Mouse (Mus musculus) hindbrain, embryonic 13.5 days (tissue): Measurements from ENCODE around the gene Acp4. TPM values are rescaled to one million over a fixed set of nuclear protein-coding genes. Genes with fewer than 3 reads are reported as not detected.
"Not testable (repeated sequence)": the region's sequence is repeated elsewhere in the genome, so short reads cannot be mapped to it uniquely, and the experiment has no call there.

Experiments
- ATAC-seq: fragments of 200-750 bp; cut with Nextera tagmentation; 2 replicates; pipeline ENCODE4 v1.8.0; 2017; ENCODE audit warnings: moderate TSS enrichment; ENCODE audit not compliant: low FRiP score
- H3K27ac ChIP-seq: fragments of 300-500 bp; sonication (generic); 2 replicates; pipeline ENCODE4 v1.5.1; 2015; ENCODE audit warnings: inconsistent platforms, mild to moderate bottlenecking, moderate library complexity
- H3K27me3 ChIP-seq: fragments of 300-500 bp; sonication (generic); 2 replicates; pipeline ENCODE4 v1.6.1; 2015; ENCODE audit warnings: mild to moderate bottlenecking, inconsistent platforms
- H3K36me3 ChIP-seq: fragments of 300-500 bp; sonication (generic); 2 replicates; pipeline ENCODE4 v1.6.1; 2015; ENCODE audit warnings: mild to moderate bottlenecking, inconsistent platforms
- H3K4me1 ChIP-seq: fragments of 300-500 bp; sonication (generic); replicated peaks from 2 replicates; pipeline ENCODE4 v1.6.1; 2015; ENCODE audit warnings: inconsistent platforms
- H3K4me2 ChIP-seq: fragments of 300-500 bp; sonication (generic); 2 replicates; pipeline ENCODE4 v1.6.1; 2015; ENCODE audit warnings: inconsistent platforms, mild to moderate bottlenecking, moderate library complexity
- H3K4me3 ChIP-seq: fragments of 300-500 bp; sonication (generic); 2 replicates; pipeline ENCODE4 v1.5.1; 2015; ENCODE audit warnings: mild to moderate bottlenecking, inconsistent platforms
- H3K9ac ChIP-seq: fragments of 300-500 bp; sonication (generic); 2 replicates; pipeline ENCODE4 v1.6.1; 2015; ENCODE audit warnings: mild to moderate bottlenecking, inconsistent platforms
- H3K9me3 ChIP-seq: fragments of 300-500 bp; sonication (generic); 2 replicates; pipeline ENCODE4 v1.6.1; 2016; ENCODE audit warnings: inconsistent platforms
- WGBS: fragments of 180-500 bp; shearing (Covaris S2); methylation state at CpG from one replicate; pipeline ENCODE4 v1.1.7; 2015; 5-methylcytosine and 5-hydroxymethylcytosine counted together
- polyA plus RNA-seq: library from polyadenylated mRNA; unstranded; fragments of >200 nt; fragmentation: Nextera tagmentation; extraction: Ambion mirVana; gene quantifications from 2 replicates; pipeline ENCODE4 v1.2.1, GENCODE M21; 2015

Acp4 gene
- polyA plus RNA-seq, 1 experiment from 2014 or later = 0.10 TPM

- Histone ChIP-seq H3K27me3 (no peaks in the 10 kb centered on the region), H3K4me3 (no peak within 1 kb of the TSS), H3K4me2 (no peak within 1 kb of the TSS), H3K27ac (no peak within 1 kb of the TSS), H3K36me3 (no peaks in the 10 kb centered on the region), H3K9me3 (no peaks in the 10 kb centered on the region), H3K4me1 (no peaks in the 10 kb centered on the region), H3K9ac (no peak within 1 kb of the TSS)
- ATAC-seq = no peak
- 81% methylated on average over 3 of the region's 3 CpGs for WGBS
Measured at GRCm38 (mm10) chr7:44235909-44236308, 21.3 kb downstream of the Acp4 start, which contains the start of gene Gm36864. Gm36864 (plus strand) TSS chr7:44236177.

DNA sequence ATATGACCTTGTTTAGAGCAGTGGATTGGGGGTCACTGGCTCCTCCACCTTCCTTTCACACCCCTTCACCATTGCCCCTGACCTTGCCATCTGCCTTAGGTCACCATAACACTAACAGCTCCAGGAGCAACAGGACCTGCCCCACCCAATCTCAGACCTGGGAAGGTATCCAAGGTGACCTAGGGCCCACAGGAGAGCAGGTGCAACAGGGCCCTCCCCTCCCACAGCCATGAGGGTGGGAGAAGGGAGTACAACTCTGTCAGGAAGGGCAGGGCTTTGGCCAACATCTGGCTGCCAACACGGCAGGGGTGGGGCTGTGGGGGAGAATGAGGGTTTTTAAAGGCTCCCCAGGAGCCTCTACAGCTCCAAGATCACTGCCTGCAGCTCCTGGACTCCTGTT lies 32.1 kb downstream of the Acp4 start, which contains the start of gene Klk1:
Klk1 (plus strand) TSS at position 285 of the 400 bp plus-strand sequence.
- no peak within 1 kb of the TSS for H3K27ac ChIP-seq
- H3K4me1 ChIP-seq = no peaks in the 10 kb centered on the region
- H3K27me3 ChIP-seq = no peaks in the 10 kb centered on the region
- no peak within 1 kb of the TSS for H3K4me3 ChIP-seq
- no peak for ATAC-seq
- 50% methylated on average over 1 of the region's 1 CpGs for WGBS
- no peak within 1 kb of the TSS for H3K4me2 ChIP-seq
- no peaks in the 10 kb centered on the region for H3K36me3 ChIP-seq
- no peak within 1 kb of the TSS for H3K9ac ChIP-seq
- no peaks in the 10 kb centered on the region for H3K9me3 ChIP-seq

GRCm38 (mm10) chr7:44222335-44222734 lies 34.8 kb downstream of the Acp4 start:
- H3K9me3 ChIP-seq, H3K27me3 ChIP-seq, H3K4me1 ChIP-seq, H3K4me2 ChIP-seq, H3K27ac ChIP-seq, H3K4me3 ChIP-seq, H3K9ac ChIP-seq, ATAC-seq, H3K36me3 ChIP-seq: not testable (repeated sequence)
- WGBS = 93% methylated on average over 6 of the region's 6 CpGs

- not testable (repeated sequence) for H3K9me3 ChIP-seq, H3K36me3 ChIP-seq, H3K4me1 ChIP-seq, ATAC-seq, H3K27me3 ChIP-seq, H3K4me3 ChIP-seq, H3K27ac ChIP-seq, H3K9ac ChIP-seq, H3K4me2 ChIP-seq
- 78% methylated on average over 10 of the region's 10 CpGs for WGBS
Measured at GRCm38 (mm10) chr7:44221601-44222000, 35.6 kb downstream of the Acp4 start.

DNA sequence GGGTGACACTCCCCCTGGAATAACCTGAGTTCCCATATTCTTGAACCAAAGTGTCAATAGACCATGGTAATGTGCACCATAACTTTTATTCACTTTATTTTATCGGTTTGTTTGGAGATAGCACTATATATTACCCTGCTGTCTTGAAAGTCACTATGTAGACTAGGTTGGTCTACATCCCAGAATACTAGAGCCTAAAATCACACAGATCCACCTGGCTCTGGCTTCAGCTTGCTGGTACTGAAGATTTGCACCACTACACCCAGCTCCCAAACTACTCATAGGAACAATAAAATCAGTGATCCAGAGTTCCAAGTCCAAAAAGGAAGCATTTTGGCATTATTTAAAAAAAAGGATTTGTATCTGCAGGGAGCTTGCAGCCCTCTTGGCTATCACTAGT lies 41.5 kb downstream of the Acp4 start, which contains the start of gene Klk1b5:
Klk1b5 (plus strand) TSS at position 301 of the 400 bp plus-strand sequence.
- no peak for ATAC-seq
- Histone ChIP-seq H3K9ac (no peak within 1 kb of the TSS), H3K9me3 (no peaks in the 10 kb centered on the region), H3K4me2 (no peak within 1 kb of the TSS), H3K27ac (no peak within 1 kb of the TSS), H3K27me3 (no peaks in the 10 kb centered on the region), H3K4me3 (no peak within 1 kb of the TSS), H3K4me1 (no peaks in the 10 kb centered on the region), H3K36me3 (no peaks in the 10 kb centered on the region)
- 85% methylated on average over 1 of the region's 1 CpGs for WGBS

DNA sequence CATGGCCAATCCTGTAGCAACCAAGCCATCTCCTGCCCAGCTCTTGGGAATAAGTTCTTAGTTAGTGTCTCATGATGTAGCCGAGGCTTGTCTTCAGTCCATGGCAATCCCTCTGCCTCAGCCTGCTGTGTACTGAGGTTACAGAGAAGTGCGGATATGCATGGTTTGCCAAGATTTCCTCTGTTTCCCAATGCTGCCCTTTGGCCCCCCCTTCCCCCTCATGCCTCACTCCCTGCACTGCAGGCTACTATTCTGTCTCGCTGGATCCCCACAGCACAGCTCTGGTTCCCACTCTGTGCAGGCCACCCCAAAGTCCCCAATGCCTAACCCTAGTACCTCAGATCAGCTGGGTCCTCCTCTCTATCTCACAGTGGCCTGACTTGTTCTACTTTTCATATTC lies 48.9 kb downstream of the Acp4 start:
- no peaks in the 10 kb centered on the region for H3K27me3 ChIP-seq
- 81% methylated on average over 3 of the region's 3 CpGs for WGBS
- ATAC-seq = no peak
- no peaks in the 10 kb centered on the region for H3K36me3 ChIP-seq
- H3K4me2 ChIP-seq = no peak overlapping the region
- H3K9me3 ChIP-seq = no peaks in the 10 kb centered on the region
- H3K4me3 ChIP-seq = no peak overlapping the region
- no peak overlapping the region for H3K27ac ChIP-seq
- H3K9ac ChIP-seq = no peak overlapping the region
- no peaks in the 10 kb centered on the region for H3K4me1 ChIP-seq

GRCm38 (mm10) chr7:44207135-44207534 lies 50.0 kb downstream of the Acp4 start, which contains the start of gene Klk1b4:
Klk1b4 (plus strand) TSS chr7:44207435.
- H3K36me3 ChIP-seq, ATAC-seq: not testable (repeated sequence)

More at GRCm38 (mm10) chr7:44207135-44207534, 50.0 kb downstream of the Acp4 start, which contains the start of gene Klk1b4:
- WGBS = 47% methylated on average over 3 of the region's 3 CpGs
- not testable (repeated sequence) for H3K27ac ChIP-seq, H3K9me3 ChIP-seq, H3K4me1 ChIP-seq, H3K4me2 ChIP-seq, H3K9ac ChIP-seq, H3K27me3 ChIP-seq, H3K4me3 ChIP-seq

Other genes starting within 250 kb of the Acp4 start
- gene Klk1b26, start 245.2 kb downstream of the Acp4 start, polyA plus RNA-seq = not detected in 2 replicates
- gene Klk1b27, start 205.1 kb downstream of the Acp4 start, polyA plus RNA-seq = not detected in 2 replicates
- gene Klk1b21, start 155.1 kb downstream of the Acp4 start, polyA plus RNA-seq = not detected in 2 replicates
- not detected in 2 replicates for gene Klk1b22, start 144.7 kb downstream of the Acp4 start, polyA plus RNA-seq
- not detected in 2 replicates for gene Klk1b16, start 120.6 kb downstream of the Acp4 start, polyA plus RNA-seq
- not detected in 2 replicates for gene Klk1b24, start 69.1 kb downstream of the Acp4 start, polyA plus RNA-seq
- gene Klk1b3, start 59.2 kb downstream of the Acp4 start, polyA plus RNA-seq = not detected in 2 replicates
- not detected in 2 replicates for gene Klk1b4, start 49.9 kb downstream of the Acp4 start, polyA plus RNA-seq
- not detected in 2 replicates for gene Klk1b5, start 41.4 kb downstream of the Acp4 start, polyA plus RNA-seq
- gene Klk1, start 32.0 kb downstream of the Acp4 start, polyA plus RNA-seq = not detected in 2 replicates
- not detected in 2 replicates for gene Gm36864, start 21.2 kb downstream of the Acp4 start, polyA plus RNA-seq
- gene 1700028J19Rik, start 10.7 kb downstream of the Acp4 start, polyA plus RNA-seq = 1.5 and 1.7 TPM in 2 replicates
- 206 and 226 TPM in 2 replicates for gene 2410002F23Rik, start 10.7 kb downstream of the Acp4 start, polyA plus RNA-seq
- not detected in 2 replicates for gene Gm15517, start 4.1 kb upstream of the Acp4 start, polyA plus RNA-seq
- gene Clec11a, start 49.5 kb upstream of the Acp4 start, polyA plus RNA-seq = 3.4 and 3.9 TPM in 2 replicates
- 31.7 and 32.6 TPM in 2 replicates for gene Shank1, start 52.9 kb upstream of the Acp4 start, polyA plus RNA-seq
- gene Syt3, start 126.7 kb upstream of the Acp4 start, polyA plus RNA-seq = 26.1 and 27.7 TPM in 2 replicates
- gene 1700008O03Rik, start 128.4 kb upstream of the Acp4 start, polyA plus RNA-seq = 1.8 and 2.4 TPM in 2 replicates
- 14.6 and 15.6 TPM in 2 replicates for gene Lrrc4b, start 171.6 kb upstream of the Acp4 start, polyA plus RNA-seq
- 5.6 and 6.5 TPM in 2 replicates for gene Aspdh, start 208.0 kb upstream of the Acp4 start, polyA plus RNA-seq
- gene Josd2, start 210.6 kb upstream of the Acp4 start, polyA plus RNA-seq = 45.8 and 46.2 TPM in 2 replicates
- gene Emc10, start 239.2 kb upstream of the Acp4 start, polyA plus RNA-seq = 121 and 126 TPM in 2 replicates
- 32.2 and 37.4 TPM in 2 replicates for gene Fam71e1, start 239.2 kb upstream of the Acp4 start, polyA plus RNA-seq